14 mouse cellular contexts compared by ENCODE assay signal in the genomic region with DNA sequence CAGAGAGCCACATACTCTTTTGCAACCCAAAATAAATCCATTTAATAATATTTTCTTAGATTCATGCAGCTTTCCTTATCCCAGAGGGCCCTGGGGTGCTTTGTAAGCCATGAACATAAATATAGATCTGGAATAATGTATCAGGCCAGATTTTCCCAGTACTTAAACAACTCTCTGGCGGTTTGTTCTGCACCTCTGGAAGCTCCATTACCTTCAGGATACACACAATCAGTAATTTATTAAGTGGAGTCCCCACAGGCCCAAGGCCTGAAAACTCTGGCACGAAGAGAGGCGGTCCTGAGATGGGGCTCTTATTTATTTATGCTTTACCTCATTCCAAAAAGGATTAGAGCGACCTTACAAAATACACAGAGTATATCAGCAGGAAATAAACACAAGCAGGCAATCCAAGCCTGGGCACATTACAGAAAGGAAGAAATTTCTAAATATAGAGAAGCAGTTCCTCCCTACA.
A peak's percentile ranks its signal among the peaks of the same experiment; 100 is the strongest.
DNase-seq lines count a peak whose midpoint lies in the region; ATAC-seq and TF ChIP-seq lines count a peak whose summit lies in the region.
"Had no signal": no experiment of that assay in that cellular context is flagged by ENCODE, and none has a peak within 500 bp of the region (broad histone marks: within the 10 kb centered on the region; RNA-seq: fewer than 3 reads in every experiment).

No protein-coding gene starts in this region.

- no peak overlapping the region for H3K4me3 ChIP-seq in kidney, postnatal 0 days (replicated peaks; ENCODE audit: low read depth, low read length)
- H3K4me3 ChIP-seq in midbrain, embryonic 13.5 days (replicated peaks), result no peak overlapping the region
- no peak overlapping the region for H3K4me3 ChIP-seq in midbrain, embryonic 14.5 days (replicated peaks; ENCODE audit: low read depth, low read length)
- H3K4me3 ChIP-seq in midbrain, postnatal 0 days (ENCODE audit: low read depth, low read length), result no peak overlapping the region
- H3K4me3 ChIP-seq: heart, embryonic 12.5 days; liver, embryonic 13.5 days had no signal

- no peak overlapping the region for H3K9ac ChIP-seq in kidney, postnatal 0 days (ENCODE audit: low read depth, low read length)
- H3K9ac ChIP-seq in midbrain, embryonic 13.5 days (replicated peaks), result no peak overlapping the region
- H3K9ac ChIP-seq in midbrain, embryonic 14.5 days (replicated peaks; ENCODE audit: low read length), result no peak overlapping the region
- no peak overlapping the region for H3K9ac ChIP-seq in midbrain, postnatal 0 days (replicated peaks; ENCODE audit: low read length, poor library complexity, severe bottlenecking)
- H3K9ac ChIP-seq: heart, embryonic 12.5 days; liver, embryonic 13.5 days had no signal

- no peak for ATAC-seq in kidney, postnatal 0 days (replicated peaks; ENCODE audit: low FRiP score, low read depth)
- peak; percentile 37; the same call in 1 of the 2 replicates for ATAC-seq in midbrain, embryonic 13.5 days
- ATAC-seq in midbrain, embryonic 14.5 days (ENCODE audit: low FRiP score, low TSS enrichment), result no peak; the same call in 1 of the 2 replicates
- no peak for ATAC-seq in midbrain, postnatal 0 days (ENCODE audit: low FRiP score)
- ATAC-seq: forebrain, embryonic 16.5 days; inflammation-experienced regulatory T-cells, adult 6 months had no signal

- H3K27me3 ChIP-seq in kidney, postnatal 0 days (ENCODE audit: insufficient read depth, low read length), result no peaks in the 10 kb centered on the region
- no peaks in the 10 kb centered on the region for H3K27me3 ChIP-seq in midbrain, embryonic 13.5 days
- no peaks in the 10 kb centered on the region for H3K27me3 ChIP-seq in midbrain, embryonic 14.5 days (ENCODE audit: control insufficient read depth, insufficient read depth, low read length)
- no peaks in the 10 kb centered on the region for H3K27me3 ChIP-seq in midbrain, postnatal 0 days (ENCODE audit: insufficient read depth, low read length)
- H3K27me3 ChIP-seq: heart, embryonic 12.5 days; liver, embryonic 13.5 days had no signal

- no peaks in the 10 kb centered on the region for H3K36me3 ChIP-seq in kidney, postnatal 0 days (ENCODE audit: insufficient read depth, low read length)
- no peaks in the 10 kb centered on the region for H3K36me3 ChIP-seq in midbrain, embryonic 13.5 days
- H3K36me3 ChIP-seq in midbrain, embryonic 14.5 days (ENCODE audit: control insufficient read depth, insufficient read depth, low read length), result no peaks in the 10 kb centered on the region
- no peaks in the 10 kb centered on the region for H3K36me3 ChIP-seq in midbrain, postnatal 0 days (ENCODE audit: insufficient read depth, low read length)
- H3K36me3 ChIP-seq: heart, embryonic 12.5 days; liver, embryonic 13.5 days had no signal

- no peaks in the 10 kb centered on the region for H3K9me3 ChIP-seq in kidney, postnatal 0 days (replicated peaks; ENCODE audit: low read length)
- peaks cover 5% of the 10 kb centered on the region; the same call in 1 of the 2 replicates for H3K9me3 ChIP-seq in midbrain, embryonic 13.5 days
- no peaks in the 10 kb centered on the region for H3K9me3 ChIP-seq in midbrain, embryonic 14.5 days (ENCODE audit: control insufficient read depth, low read length)
- H3K9me3 ChIP-seq in midbrain, postnatal 0 days (ENCODE audit: low read length), result no peaks in the 10 kb centered on the region
- H3K9me3 ChIP-seq: liver, embryonic 13.5 days had no signal

- no peaks in the 10 kb centered on the region for H3K4me1 ChIP-seq in kidney, postnatal 0 days (replicated peaks; ENCODE audit: insufficient read depth, low read length)
- H3K4me1 ChIP-seq in midbrain, embryonic 13.5 days (replicated peaks), result peaks cover 18% of the 10 kb centered on the region
- no peaks in the 10 kb centered on the region for H3K4me1 ChIP-seq in midbrain, embryonic 14.5 days (ENCODE audit: control insufficient read depth, insufficient read depth, low read length)
- H3K4me1 ChIP-seq in midbrain, postnatal 0 days (ENCODE audit: insufficient read depth, low read length), result 0 out of 2 replicates have a peak, but pooled peaks cover 2% of the 10 kb centered on the region
- H3K4me1 ChIP-seq: heart, embryonic 12.5 days had no signal

- no peak overlapping the region for H3K4me2 ChIP-seq in kidney, postnatal 0 days (ENCODE audit: low read length)
- no peak overlapping the region for H3K4me2 ChIP-seq in midbrain, embryonic 13.5 days (replicated peaks)
- no peak overlapping the region for H3K4me2 ChIP-seq in midbrain, embryonic 14.5 days (ENCODE audit: low read length)
- no peak overlapping the region for H3K4me2 ChIP-seq in midbrain, postnatal 0 days (ENCODE audit: low read depth, low read length, poor library complexity, severe bottlenecking)
- H3K4me2 ChIP-seq: heart, embryonic 12.5 days; liver, embryonic 13.5 days had no signal

- WGBS in kidney, postnatal 0 days, result 26% methylated on average over 4 of the region's 4 CpGs
- 51% methylated on average over 4 of the region's 4 CpGs for WGBS in midbrain, embryonic 13.5 days
- WGBS in midbrain, embryonic 14.5 days, result 44% methylated on average over 4 of the region's 4 CpGs
- 36% methylated on average over 4 of the region's 4 CpGs for WGBS in midbrain, postnatal 0 days

- H3K27ac ChIP-seq in kidney, postnatal 0 days, result no peak overlapping the region
- H3K27ac ChIP-seq in midbrain, embryonic 13.5 days, result no peak overlapping the region
- H3K27ac ChIP-seq in midbrain, embryonic 14.5 days (replicated peaks; ENCODE audit: low read depth, low read length), result no peak overlapping the region
- no peak overlapping the region for H3K27ac ChIP-seq in midbrain, postnatal 0 days (ENCODE audit: low read depth, low read length)
- H3K27ac ChIP-seq: liver, embryonic 13.5 days had no signal

- TF ChIP-seq CTCF in kidney, postnatal 0 days (IDR thresholded peaks at IDR 0.05; ENCODE audit: low read depth), result no peak
- no peak for TF ChIP-seq CTCF in midbrain, postnatal 0 days (IDR thresholded peaks at IDR 0.05)

- peak; percentile 61 for DNase-seq in heart, adult 11 months
- DNase-seq in heart, adult 9 months (ENCODE audit: low spot score in 2 of 2), result no peak
- peak; percentile 39 for DNase-seq in kidney, postnatal 0 days (ENCODE audit: low spot score)
- no peak for DNase-seq in kidney, adult 8-10 months
- DNase-seq in midbrain, embryonic 14.5 days, result no peak
- peak; percentile 27 for DNase-seq in midbrain, postnatal 0 days (ENCODE audit: low spot score)
- DNase-seq in cerebellum, adult 9-10 months, result no peak
- DNase-seq: cerebellum, adult 2 months; gastrocnemius, postnatal 10 days; liver, embryonic 13.5 days had no signal

Comparison
In these comparisons a context has a peak if more than half of its experiments do, and no peak if none do; other contexts are left out.
1. DNase-seq: peak in heart, adult 11 months (single experiment), kidney, postnatal 0 days (single experiment) and midbrain, postnatal 0 days (single experiment); none in heart, adult 9 months (0 of 2), kidney, adult 8-10 months (0 of 2), midbrain, embryonic 14.5 days (single experiment) and cerebellum, adult 9-10 months (single experiment).